Mouse (Mus musculus): ENCODE results near the gene Irf2. TPM values are rescaled to one million over a fixed set of nuclear protein-coding genes. Genes with fewer than 3 reads are reported as not detected.

Irf2 gene
- polyA plus RNA-seq (2014; fragmentation: Illumina TruSeq; extraction: RNeasy Lipid Tissue Mini Kit (QIAGEN cat#74804); ENCODE audit: low read depth, low replicate concordance), result 96.5 TPM

DNA sequence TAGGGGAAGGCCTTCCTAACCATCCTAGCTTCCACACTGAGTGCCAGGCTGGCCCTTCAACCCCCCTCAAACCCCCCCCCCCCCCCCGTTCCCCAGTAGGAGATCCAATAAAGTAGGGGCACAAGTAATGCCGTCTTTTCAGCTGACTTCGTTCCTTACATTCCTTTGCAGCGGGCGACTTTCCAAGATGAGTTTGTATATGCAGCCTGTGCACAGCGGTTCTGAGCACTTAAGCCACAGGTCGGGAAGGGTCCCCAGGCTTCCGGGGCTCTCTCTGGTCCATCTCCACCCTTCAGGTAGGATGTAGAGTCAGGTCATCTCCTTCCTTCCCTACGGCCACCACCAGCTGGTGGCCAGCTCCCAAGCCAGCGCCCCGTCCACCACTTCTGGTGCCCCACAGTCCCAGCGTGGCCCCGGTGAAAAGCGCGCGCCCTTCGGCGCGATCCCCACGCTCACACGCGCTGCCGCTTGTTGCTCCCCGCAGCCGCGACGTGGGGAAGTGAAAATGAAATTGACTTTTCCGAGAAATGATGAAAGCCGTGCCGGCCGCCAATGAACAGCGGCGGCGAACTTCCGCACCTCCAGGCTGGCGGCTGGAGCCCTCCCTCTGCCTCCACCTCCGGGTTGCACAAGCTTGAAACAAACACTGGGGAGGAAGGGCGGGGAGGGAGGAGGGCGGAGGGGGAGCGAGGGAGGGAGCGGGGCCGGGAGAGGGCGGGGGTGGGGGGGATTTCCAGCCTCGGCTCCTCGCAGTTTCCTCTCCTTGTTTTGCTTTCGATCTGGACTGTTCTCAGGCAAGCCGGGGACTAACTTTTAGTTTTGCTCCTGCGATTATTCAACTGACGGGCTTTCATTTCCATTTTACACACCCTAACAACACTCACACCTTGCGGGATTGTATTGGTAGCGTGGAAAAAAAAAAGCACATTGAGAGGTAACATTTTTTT, at the start of gene Irf2:
Irf2 (plus strand) TSS at position 730 of the 947 bp plus-strand sequence.

Other genes starting within 250 kb of the Irf2 start
- 1.9 TPM for gene Cenpu, start 187.7 kb upstream of the Irf2 start, polyA plus RNA-seq (2014; fragmentation: Illumina TruSeq; extraction: RNeasy Lipid Tissue Mini Kit (QIAGEN cat#74804); ENCODE audit: low read depth, low replicate concordance)
- gene Primpol, start 122.5 kb upstream of the Irf2 start, polyA plus RNA-seq (2014; fragmentation: Illumina TruSeq; extraction: RNeasy Lipid Tissue Mini Kit (QIAGEN cat#74804); ENCODE audit: low read depth, low replicate concordance), result 13.3 TPM
- 48.9 TPM for gene Casp3, start 122.4 kb upstream of the Irf2 start, polyA plus RNA-seq (2014; fragmentation: Illumina TruSeq; extraction: RNeasy Lipid Tissue Mini Kit (QIAGEN cat#74804); ENCODE audit: low read depth, low replicate concordance)
- 150 TPM for gene Enpp6, start 247.2 kb downstream of the Irf2 start, polyA plus RNA-seq (2014; fragmentation: Illumina TruSeq; extraction: RNeasy Lipid Tissue Mini Kit (QIAGEN cat#74804); ENCODE audit: low read depth, low replicate concordance)